Mouse (Mus musculus) stomach, embryonic 15.5 days (tissue): ENCODE measurements around the gene Gm13289. TPM values are rescaled to one million over a fixed set of nuclear protein-coding genes. Genes with fewer than 3 reads are reported as not detected.
"Not testable (repeated sequence)": the region's sequence is repeated elsewhere in the genome, so short reads cannot be mapped to it uniquely, and the experiment has no call there.

Source experiments
- ATAC-seq: fragments of 200-750 bp; cut with Nextera tagmentation; 2 replicates; pipeline ENCODE4 v1.8.0; 2017; ENCODE audit warnings: low read depth, moderate number of reproducible peaks, moderate TSS enrichment; ENCODE audit not compliant: insufficient read depth, low FRiP score
- H3K27ac ChIP-seq: fragments of 300-500 bp; sonication (generic); 2 replicates; pipeline ENCODE4 v1.5.1; 2015; ENCODE audit warnings: mild to moderate bottlenecking, inconsistent platforms
- H3K27me3 ChIP-seq: fragments of 300-500 bp; sonication (generic); replicated peaks from 2 replicates; pipeline ENCODE4 v1.6.1; 2015; ENCODE audit warnings: inconsistent platforms
- H3K36me3 ChIP-seq: fragments of 300-500 bp; sonication (generic); 2 replicates; pipeline ENCODE4 v1.6.1; 2015; ENCODE audit warnings: inconsistent platforms
- H3K4me1 ChIP-seq: fragments of 300-500 bp; sonication (generic); 2 replicates; pipeline ENCODE4 v1.6.1; 2015; ENCODE audit warnings: inconsistent platforms
- H3K4me2 ChIP-seq: fragments of 300-500 bp; sonication (generic); 2 replicates; pipeline ENCODE4 v1.6.1; 2015; ENCODE audit warnings: mild to moderate bottlenecking, inconsistent platforms
- H3K4me3 ChIP-seq: fragments of 300-500 bp; sonication (generic); replicated peaks from 2 replicates; pipeline ENCODE4 v1.5.1; 2015; ENCODE audit warnings: inconsistent platforms
- H3K9ac ChIP-seq: fragments of 300-500 bp; sonication (generic); 2 replicates; pipeline ENCODE4 v1.6.1; 2015; ENCODE audit warnings: inconsistent platforms
- H3K9me3 ChIP-seq: fragments of 300-500 bp; sonication (generic); 2 replicates; pipeline ENCODE4 v1.6.1; 2016; ENCODE audit warnings: inconsistent platforms
- WGBS: fragments of 180-500 bp; shearing (Covaris S2); methylation state at CpG from one replicate; pipeline ENCODE4 v1.1.7; 2015; 5-methylcytosine and 5-hydroxymethylcytosine counted together
- polyA plus RNA-seq: library from polyadenylated mRNA; unstranded; fragments of >200 nt; fragmentation: Nextera tagmentation; extraction: Ambion mirVana; gene quantifications from 2 replicates; pipeline ENCODE4 v1.2.1, GENCODE M21; 2015

Gene Gm13289
- polyA plus RNA-seq, 1 experiment from 2014 or later, result not detected

- not testable (repeated sequence) for H3K9me3 ChIP-seq, H3K4me1 ChIP-seq, H3K4me3 ChIP-seq, H3K36me3 ChIP-seq, H3K27ac ChIP-seq, H3K4me2 ChIP-seq, H3K9ac ChIP-seq, H3K27me3 ChIP-seq, ATAC-seq
- WGBS, result no CpG with 5 or more reads among the region's 28 CpGs
These were observed 14.5 kb downstream of the Gm13289 start, which contains the start of gene Gm13278 for GRCm38 (mm10) chr4:88791250-88791649. Gene Gm13278 (plus strand): TSS chr4:88791550.

- not testable (repeated sequence) for H3K4me2 ChIP-seq, H3K27ac ChIP-seq, H3K4me3 ChIP-seq, ATAC-seq, H3K9ac ChIP-seq, H3K4me1 ChIP-seq, H3K36me3 ChIP-seq, H3K27me3 ChIP-seq, H3K9me3 ChIP-seq
- 0% methylated on average over 7 of the region's 52 CpGs for WGBS
These were observed 17.4 kb downstream of the Gm13289 start, which contains the start of gene Gm13275 for GRCm38 (mm10) chr4:88793936-88794675. Gene Gm13275 (plus strand): TSS chr4:88794487.

- WGBS, result no CpG with 5 or more reads among the region's 28 CpGs
- not testable (repeated sequence) for ATAC-seq, H3K27ac ChIP-seq, H3K4me3 ChIP-seq, H3K36me3 ChIP-seq, H3K9ac ChIP-seq, H3K4me2 ChIP-seq, H3K27me3 ChIP-seq, H3K4me1 ChIP-seq, H3K9me3 ChIP-seq
These were observed 20.4 kb downstream of the Gm13289 start, which contains the start of gene Gm13279 for GRCm38 (mm10) chr4:88797097-88797496. Gene Gm13279 (plus strand): TSS chr4:88797397.

GRCm38 (mm10) chr4:88799365-88799764 lies 22.6 kb downstream of the Gm13289 start, which contains the start of gene Gm13285:
Gene Gm13285 (plus strand): TSS chr4:88799665.
- 19% methylated on average over 5 of the region's 7 CpGs for WGBS
- not testable (repeated sequence) for H3K4me3 ChIP-seq, H3K4me1 ChIP-seq, H3K27me3 ChIP-seq, H3K27ac ChIP-seq, H3K9ac ChIP-seq, ATAC-seq, H3K4me2 ChIP-seq, H3K36me3 ChIP-seq, H3K9me3 ChIP-seq

- no CpG with 5 or more reads among the region's 29 CpGs for WGBS
- H3K4me2 ChIP-seq, result peak within 1 kb of the TSS; percentile 33; the same call in 1 of the 2 replicates
- not testable (repeated sequence) for H3K36me3 ChIP-seq
These were observed 26.2 kb downstream of the Gm13289 start, which contains the start of gene Gm13287 for GRCm38 (mm10) chr4:88802954-88803353. Gene Gm13287 (plus strand): TSS chr4:88803254.

GRCm38 (mm10) chr4:88805231-88805630 lies 28.5 kb downstream of the Gm13289 start, which contains the start of gene Gm13288:
Gene Gm13288 (plus strand): TSS chr4:88805531.
- H3K4me3 ChIP-seq, result 0 out of 2 replicates have a peak within 1 kb of the TSS, but pooled peaks have one; percentile 23
- WGBS, result no CpG with 5 or more reads among the region's 8 CpGs

More at GRCm38 (mm10) chr4:88802954-88803353, 26.2 kb downstream of the Gm13289 start, which contains the start of gene Gm13287:
- H3K4me1 ChIP-seq, H3K27ac ChIP-seq, H3K4me3 ChIP-seq, H3K9me3 ChIP-seq, H3K9ac ChIP-seq, H3K27me3 ChIP-seq, ATAC-seq: not testable (repeated sequence)

GRCm38 (mm10) chr4:88805761-88806160 lies 29.0 kb downstream of the Gm13289 start:
- not testable (repeated sequence) for ATAC-seq, H3K4me2 ChIP-seq, H3K27me3 ChIP-seq, H3K4me1 ChIP-seq, H3K36me3 ChIP-seq, H3K27ac ChIP-seq, H3K9ac ChIP-seq, H3K9me3 ChIP-seq
- H3K4me3 ChIP-seq, result 0 out of 2 replicates have a peak overlapping the region, but pooled peaks have one; percentile 23
- WGBS, result 0% methylated on average over 14 of the region's 34 CpGs

More at GRCm38 (mm10) chr4:88805231-88805630, 28.5 kb downstream of the Gm13289 start, which contains the start of gene Gm13288:
- H3K27ac ChIP-seq, ATAC-seq, H3K36me3 ChIP-seq, H3K4me2 ChIP-seq, H3K4me1 ChIP-seq, H3K27me3 ChIP-seq, H3K9me3 ChIP-seq, H3K9ac ChIP-seq: not testable (repeated sequence)

GRCm38 (mm10) chr4:88815928-88816327 lies 39.2 kb downstream of the Gm13289 start, which contains the start of gene Ifna7:
Gene Ifna7 (plus strand): TSS chr4:88816228.
- no peaks in the 10 kb centered on the region for H3K27me3 ChIP-seq
- no peak within 1 kb of the TSS for H3K4me3 ChIP-seq
- H3K27ac ChIP-seq, result no peak within 1 kb of the TSS
- no peaks in the 10 kb centered on the region for H3K36me3 ChIP-seq
- ATAC-seq, result no peak
- H3K9me3 ChIP-seq, result no peaks in the 10 kb centered on the region
- no peak within 1 kb of the TSS for H3K9ac ChIP-seq
- no peak within 1 kb of the TSS for H3K4me2 ChIP-seq
- H3K4me1 ChIP-seq, result no peaks in the 10 kb centered on the region
- 55% methylated on average over 3 of the region's 3 CpGs for WGBS

GRCm38 (mm10) chr4:88819659-88820058 lies 42.9 kb downstream of the Gm13289 start, which contains the start of gene Ifna11:
Gene Ifna11 (plus strand): TSS chr4:88819959.
- Histone ChIP-seq H3K27ac (no peak within 1 kb of the TSS), H3K4me1 (no peaks in the 10 kb centered on the region), H3K27me3 (no peaks in the 10 kb centered on the region), H3K36me3 (no peaks in the 10 kb centered on the region), H3K9ac (no peak within 1 kb of the TSS), H3K9me3 (no peaks in the 10 kb centered on the region), H3K4me2 (no peak within 1 kb of the TSS), H3K4me3 (no peak within 1 kb of the TSS)
- no peak for ATAC-seq
- WGBS, result 85% methylated on average over 1 of the region's 1 CpGs

- no peak for ATAC-seq
- Histone ChIP-seq H3K4me2 (no peak overlapping the region), H3K9ac (no peak overlapping the region), H3K36me3 (no peaks in the 10 kb centered on the region), H3K27ac (no peak overlapping the region), H3K27me3 (no peaks in the 10 kb centered on the region), H3K4me3 (no peak overlapping the region), H3K4me1 (no peaks in the 10 kb centered on the region), H3K9me3 (no peaks in the 10 kb centered on the region)
- 22% methylated on average over 4 of the region's 4 CpGs for WGBS
These were observed 46.3 kb downstream of the Gm13289 start for GRCm38 (mm10) chr4:88822995-88823394.
